Mouse (Mus musculus) hindbrain, embryonic 11.5 days (tissue): ENCODE measurements around the gene Cks1b. TPM values are rescaled to one million over a fixed set of nuclear protein-coding genes. Genes with fewer than 3 reads are reported as not detected.

Source experiments
- ATAC-seq: fragments of 200-750 bp; cut with Nextera tagmentation; 2 replicates; pipeline ENCODE4 v1.8.0; 2017; ENCODE audit warnings: mild to moderate bottlenecking, moderate TSS enrichment, moderate library complexity; ENCODE audit not compliant: low FRiP score
- DNase-seq: peaks from one replicate; pipeline ENCODE4 v3.0.0-alpha.2; 2015; ENCODE audit warnings: low spot score
- H3K27ac ChIP-seq: fragments of 300-500 bp; sonication (generic); 2 replicates; pipeline ENCODE4 v1.5.1; 2014; ENCODE audit warnings: mild to moderate bottlenecking, low read depth, low read length
- H3K27me3 ChIP-seq: fragments of 300-500 bp; sonication (generic); 2 replicates; pipeline ENCODE4 v1.6.1; 2014; ENCODE audit warnings: mild to moderate bottlenecking, low read length, moderate library complexity, mixed read lengths; ENCODE audit not compliant: control insufficient read depth, insufficient read depth
- H3K36me3 ChIP-seq: fragments of 300-500 bp; sonication (generic); 2 replicates; pipeline ENCODE4 v1.6.1; 2014; ENCODE audit warnings: mild to moderate bottlenecking, low read length, moderate library complexity, mixed read lengths; ENCODE audit not compliant: control insufficient read depth, insufficient read depth
- H3K4me1 ChIP-seq: fragments of 300-500 bp; sonication (generic); replicated peaks from 2 replicates; pipeline ENCODE4 v1.6.1; 2014; ENCODE audit warnings: low read length, mixed read lengths; ENCODE audit not compliant: control insufficient read depth, insufficient read depth
- H3K4me2 ChIP-seq: fragments of 300-500 bp; sonication (generic); replicated peaks from 2 replicates; pipeline ENCODE4 v1.6.1; 2014; ENCODE audit warnings: mild to moderate bottlenecking, low read depth, low read length
- H3K4me3 ChIP-seq: fragments of 300-500 bp; sonication (generic); 2 replicates; pipeline ENCODE4 v1.5.1; 2014; ENCODE audit warnings: low read depth, low read length
- H3K9ac ChIP-seq: fragments of 300-500 bp; sonication (generic); 2 replicates; pipeline ENCODE4 v1.6.1; 2014; ENCODE audit warnings: low read depth, low read length
- H3K9me3 ChIP-seq: fragments of 300-500 bp; sonication (generic); 2 replicates; pipeline ENCODE4 v1.6.1; 2016; ENCODE audit warnings: low read length; ENCODE audit not compliant: control insufficient read depth
- WGBS: fragments of 180-500 bp; shearing (Covaris S2); extraction: QIAGEN DNeasy Blood & Tissue Kit; methylation state at CpG from one replicate; pipeline ENCODE4 v1.1.7; 2014; 5-methylcytosine and 5-hydroxymethylcytosine counted together
- polyA plus RNA-seq: library from polyadenylated mRNA; unstranded; fragments of >200 nt; fragmentation: Nextera tagmentation; extraction: Ambion mirVana; gene quantifications from 2 replicates; pipeline ENCODE4 v1.2.1, GENCODE M21; 2014

The Cks1b gene
- polyA plus RNA-seq, 1 experiment from 2014 or later = 411 TPM

GRCm38 (mm10) chr3:89411490-89412393 is 6.4 kb downstream of the Cks1b start, which contains the start of gene Flad1:
Gene Flad1 (minus strand): TSS chr3:89411870.
- H3K27me3 ChIP-seq = no peaks in the 10 kb centered on the region
- 0 out of 2 replicates have a peak within 1 kb of the TSS, but pooled peaks have one; percentile 0 for H3K27ac ChIP-seq
- DNase-seq (peak; percentile 100), ATAC-seq (peak; percentile 99)
- H3K4me1 ChIP-seq = no peaks in the 10 kb centered on the region
- H3K9me3 ChIP-seq = no peaks in the 10 kb centered on the region
- peak within 1 kb of the TSS; percentile 46 for H3K9ac ChIP-seq
- peak within 1 kb of the TSS; percentile 45 for H3K4me2 ChIP-seq
- WGBS = 7% methylated on average over 28 of the region's 28 CpGs
- peak within 1 kb of the TSS; percentile 47 for H3K4me3 ChIP-seq
- H3K36me3 ChIP-seq = 0 out of 2 replicates have a peak, but pooled peaks cover 3% of the 10 kb centered on the region

- Histone ChIP-seq H3K4me2 (peak overlapping the region; percentile 45), H3K9me3 (no peaks in the 10 kb centered on the region), H3K9ac (peak overlapping the region; percentile 46; the same call in 1 of the 2 replicates), H3K4me3 (peak overlapping the region; percentile 47), H3K36me3 (0 out of 2 replicates have a peak, but pooled peaks cover 3% of the 10 kb centered on the region), H3K4me1 (no peaks in the 10 kb centered on the region), H3K27ac (no peak overlapping the region), H3K27me3 (no peaks in the 10 kb centered on the region)
- 85% methylated on average over 10 of the region's 10 CpGs for WGBS
- DNase-seq = no peak
- ATAC-seq = no peak
These were observed 7.3 kb downstream of the Cks1b start for GRCm38 (mm10) chr3:89410864-89411263.

GRCm38 (mm10) chr3:89409701-89410100 is 8.5 kb downstream of the Cks1b start:
- Histone ChIP-seq H3K27ac (no peak overlapping the region), H3K9me3 (no peaks in the 10 kb centered on the region), H3K9ac (no peak overlapping the region), H3K4me3 (no peak overlapping the region), H3K36me3 (0 out of 2 replicates have a peak, but pooled peaks cover under 1% of the 10 kb centered on the region), H3K27me3 (no peaks in the 10 kb centered on the region), H3K4me1 (no peaks in the 10 kb centered on the region), H3K4me2 (no peak overlapping the region)
- DNase-seq = no peak
- no peak for ATAC-seq
- 92% methylated on average over 3 of the region's 3 CpGs for WGBS

DNA sequence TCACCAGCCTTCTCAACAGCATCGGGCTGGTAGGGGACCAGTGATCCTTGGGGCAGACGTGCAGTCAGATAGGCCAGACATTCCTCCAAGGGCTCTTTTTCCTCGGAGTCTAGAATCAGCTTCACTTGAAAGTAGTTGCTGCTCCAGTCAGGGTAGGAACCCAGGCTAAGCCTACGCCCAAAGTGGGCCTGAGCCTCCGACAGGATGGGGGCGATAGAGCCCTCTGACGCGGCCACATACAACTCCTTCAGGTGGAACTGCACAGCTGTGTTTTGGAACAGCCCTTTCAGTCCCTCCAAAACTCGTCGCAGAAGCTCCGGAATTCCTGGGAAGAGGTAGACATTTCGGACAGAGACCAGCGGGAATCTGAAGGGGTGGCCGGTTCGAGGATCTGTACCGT is 9.7 kb downstream of the Cks1b start:
- no peak for ATAC-seq
- H3K27me3 ChIP-seq = no peaks in the 10 kb centered on the region
- H3K4me1 ChIP-seq = no peaks in the 10 kb centered on the region
- 65% methylated on average over 16 of the region's 16 CpGs for WGBS
- no peak overlapping the region for H3K9ac ChIP-seq
- no peak for DNase-seq
- H3K36me3 ChIP-seq = no peaks in the 10 kb centered on the region
- no peaks in the 10 kb centered on the region for H3K9me3 ChIP-seq
- H3K4me3 ChIP-seq = no peak overlapping the region
- H3K4me2 ChIP-seq = no peak overlapping the region
- no peak overlapping the region for H3K27ac ChIP-seq

- Histone ChIP-seq H3K4me3 (no peak overlapping the region), H3K9ac (no peak overlapping the region), H3K4me2 (no peak overlapping the region), H3K36me3 (no peaks in the 10 kb centered on the region), H3K9me3 (no peaks in the 10 kb centered on the region), H3K27ac (no peak overlapping the region), H3K4me1 (no peaks in the 10 kb centered on the region), H3K27me3 (no peaks in the 10 kb centered on the region)
- 94% methylated on average over 6 of the region's 6 CpGs for WGBS
- DNase-seq (no peak), ATAC-seq (no peak)
These were observed 11.3 kb downstream of the Cks1b start for GRCm38 (mm10) chr3:89406887-89407286.

GRCm38 (mm10) chr3:89402693-89403092 is 15.5 kb downstream of the Cks1b start, which contains the start of gene Lenep:
Gene Lenep (minus strand): TSS chr3:89402793.
- H3K4me1 ChIP-seq = no peaks in the 10 kb centered on the region
- H3K36me3 ChIP-seq = no peaks in the 10 kb centered on the region

GRCm38 (mm10) chr3:89401329-89401728 is 16.9 kb downstream of the Cks1b start:
- no peak overlapping the region for H3K27ac ChIP-seq
- H3K27me3 ChIP-seq = no peaks in the 10 kb centered on the region
- no peak overlapping the region for H3K4me2 ChIP-seq
- WGBS = 89% methylated on average over 7 of the region's 7 CpGs
- no peaks in the 10 kb centered on the region for H3K36me3 ChIP-seq
- DNase-seq (no peak), ATAC-seq (no peak)
- no peak overlapping the region for H3K4me3 ChIP-seq
- H3K4me1 ChIP-seq = no peaks in the 10 kb centered on the region
- no peak overlapping the region for H3K9ac ChIP-seq
- H3K9me3 ChIP-seq = no peaks in the 10 kb centered on the region

More at GRCm38 (mm10) chr3:89402693-89403092, 15.5 kb downstream of the Cks1b start, which contains the start of gene Lenep:
- no peak within 1 kb of the TSS for H3K4me3 ChIP-seq
- H3K4me2 ChIP-seq = no peak within 1 kb of the TSS
- ATAC-seq = no peak
- WGBS = 75% methylated on average over 5 of the region's 5 CpGs
- no peaks in the 10 kb centered on the region for H3K9me3 ChIP-seq
- no peak within 1 kb of the TSS for H3K9ac ChIP-seq
- no peaks in the 10 kb centered on the region for H3K27me3 ChIP-seq
- no peak within 1 kb of the TSS for H3K27ac ChIP-seq
- DNase-seq = no peak

GRCm38 (mm10) chr3:89396654-89397005 is 21.6 kb downstream of the Cks1b start:
- 2% methylated on average over 4 of the region's 4 CpGs for WGBS
- Histone ChIP-seq H3K9ac (no peak overlapping the region), H3K4me2 (peak overlapping the region; percentile 94; the same call in 1 of the 2 replicates), H3K27me3 (peaks cover 16% of the 10 kb centered on the region), H3K4me3 (peak overlapping the region; percentile 36), H3K4me1 (peaks cover 15% of the 10 kb centered on the region), H3K27ac (no peak overlapping the region), H3K36me3 (no peaks in the 10 kb centered on the region), H3K9me3 (no peaks in the 10 kb centered on the region)
- DNase-seq (no peak), ATAC-seq (no peak)
